Mouse (Mus musculus): ENCODE measurements around the gene Xntrpc.

Xntrpc gene

GRCm38 (mm10) chr7:102081784-102082183 is 16.3 kb downstream of the Xntrpc start:
- no peak for ATAC-seq (ENCODE audit: low TSS enrichment)

GRCm38 (mm10) chr7:102082816-102083215 is 17.3 kb downstream of the Xntrpc start, which contains the start of gene Trpc2:
Gene Trpc2 (plus strand): TSS chr7:102083116.
- no peak for ATAC-seq (ENCODE audit: low TSS enrichment)

- no peak for ATAC-seq (ENCODE audit: low TSS enrichment)
Measured at GRCm38 (mm10) chr7:102084041-102084696, 18.7 kb downstream of the Xntrpc start.

GRCm38 (mm10) chr7:102087336-102087735 is 21.8 kb downstream of the Xntrpc start:
- ATAC-seq (ENCODE audit: low TSS enrichment) = no peak

- no peak; the same call in 1 of the 2 replicates for ATAC-seq (ENCODE audit: low TSS enrichment)
Measured at GRCm38 (mm10) chr7:102099760-102100661, 34.5 kb downstream of the Xntrpc start.

GRCm38 (mm10) chr7:102100868-102101267 is 35.4 kb downstream of the Xntrpc start:
- ATAC-seq (ENCODE audit: low TSS enrichment) = no peak

GRCm38 (mm10) chr7:102101487-102101886 is 36.0 kb downstream of the Xntrpc start, which contains the start of gene Art1:
Gene Art1 (plus strand): TSS chr7:102101743.
- no peak for ATAC-seq (ENCODE audit: low TSS enrichment)

- ATAC-seq (ENCODE audit: low TSS enrichment) = no peak
Measured at GRCm38 (mm10) chr7:102102241-102102640, 36.7 kb downstream of the Xntrpc start.

GRCm38 (mm10) chr7:102102696-102103095 is 37.2 kb downstream of the Xntrpc start:
- ATAC-seq (ENCODE audit: low TSS enrichment) = no peak

- ATAC-seq (ENCODE audit: low TSS enrichment) = no peak
Measured at GRCm38 (mm10) chr7:102103555-102103954, 38.0 kb downstream of the Xntrpc start.

- no peak for ATAC-seq (ENCODE audit: low TSS enrichment)
Measured at GRCm38 (mm10) chr7:102104126-102104525, 38.6 kb downstream of the Xntrpc start.

- no peak for ATAC-seq (ENCODE audit: low TSS enrichment)
Measured at GRCm38 (mm10) chr7:102106700-102107141, 41.2 kb downstream of the Xntrpc start.

- ATAC-seq (ENCODE audit: low TSS enrichment) = no peak
Measured at GRCm38 (mm10) chr7:102108206-102108605, 42.7 kb downstream of the Xntrpc start.

GRCm38 (mm10) chr7:102109171-102109570 is 43.7 kb downstream of the Xntrpc start, which contains the start of gene Art5:
Gene Art5 (minus strand): TSS chr7:102109489.
- no peak for ATAC-seq (ENCODE audit: low TSS enrichment)

- ATAC-seq (ENCODE audit: low TSS enrichment) = no peak
Measured at GRCm38 (mm10) chr7:102109746-102110145, 44.2 kb downstream of the Xntrpc start.

- no peak for ATAC-seq (ENCODE audit: low TSS enrichment)
Measured at GRCm38 (mm10) chr7:102113151-102113729, 47.7 kb downstream of the Xntrpc start.

GRCm38 (mm10) chr7:102116579-102117331 is 51.2 kb downstream of the Xntrpc start, which contains the start of gene Chrna10:
Gene Chrna10 (minus strand): TSS chr7:102116828.
- ATAC-seq (ENCODE audit: low TSS enrichment) = no peak

GRCm38 (mm10) chr7:102117382-102117781 is 51.9 kb downstream of the Xntrpc start:
- no peak for ATAC-seq (ENCODE audit: low TSS enrichment)

GRCm38 (mm10) chr7:102120326-102120725 is 54.8 kb downstream of the Xntrpc start:
- ATAC-seq (ENCODE audit: low TSS enrichment) = no peak

GRCm38 (mm10) chr7:102132395-102132794 is 66.9 kb downstream of the Xntrpc start:
- ATAC-seq (ENCODE audit: low TSS enrichment) = no peak

GRCm38 (mm10) chr7:102137464-102137863 is 72.0 kb downstream of the Xntrpc start:
- no peak for ATAC-seq (ENCODE audit: low TSS enrichment)

All from frontal cortex, adult (tissue).